Mouse (Mus musculus): Measurements from ENCODE around the gene Fabp3. TPM values are rescaled to one million over a fixed set of nuclear protein-coding genes. Genes with fewer than 3 reads are reported as not detected.

Fabp3 gene
- polyA plus RNA-seq, 1 experiment = 44.6 TPM

DNA sequence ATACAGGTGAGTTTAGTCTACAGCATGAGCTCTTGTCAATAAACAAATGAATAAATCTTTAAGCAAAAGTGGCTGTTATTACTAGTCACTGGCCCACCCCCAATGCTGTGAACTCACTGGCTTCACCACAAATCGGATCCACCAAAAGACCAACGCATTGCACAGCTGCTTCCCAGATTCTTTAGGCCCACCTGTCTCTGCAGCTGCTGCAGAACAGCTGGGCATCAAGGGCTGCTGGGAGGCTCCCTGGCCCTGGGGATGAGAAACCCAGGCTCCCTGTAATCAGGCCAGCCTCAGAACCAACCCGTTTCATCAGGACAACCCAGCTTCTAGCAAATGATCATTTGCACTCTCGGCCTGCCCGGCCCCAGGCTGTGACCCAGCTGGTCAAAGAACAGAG lies 25.5 kb upstream of the Fabp3 start:
- Histone ChIP-seq H3K27ac (ENCODE audit: control insufficient read depth, insufficient read depth, low read depth, low read length, poor library complexity) (no peak overlapping the region), H3K4me1 (ENCODE audit: control insufficient read depth, insufficient read depth, low read length) (peaks cover 4% of the 10 kb centered on the region), H3K4me3 (replicated peaks; ENCODE audit: control insufficient read depth, low read depth, low read length) (no peak overlapping the region)
- 65% methylated on average over 5 of the region's 5 CpGs for WGBS
- TF ChIP-seq POLR2A (IDR thresholded peaks at IDR 0.05; ENCODE audit: borderline replicate concordance, control insufficient read depth, low read depth, low read length) (no peak), CTCF (IDR thresholded peaks at IDR 0.05; ENCODE audit: control insufficient read depth, insufficient read depth, low read length) (no peak)

- Histone ChIP-seq H3K27ac (ENCODE audit: control insufficient read depth, insufficient read depth, low read depth, low read length, poor library complexity) (no peak overlapping the region), H3K4me3 (replicated peaks; ENCODE audit: control insufficient read depth, low read depth, low read length) (no peak overlapping the region), H3K4me1 (ENCODE audit: control insufficient read depth, insufficient read depth, low read length) (peaks cover 4% of the 10 kb centered on the region)
- no peak for TF ChIP-seq CTCF (IDR thresholded peaks at IDR 0.05; ENCODE audit: control insufficient read depth, insufficient read depth, low read length)
- 4% methylated on average over 9 of the region's 9 CpGs for WGBS
These were observed 24.6 kb upstream of the Fabp3 start for GRCm38 (mm10) chr4:130283826-130284225.

GRCm38 (mm10) chr4:130286531-130286930 lies 21.9 kb upstream of the Fabp3 start:
- no peak overlapping the region for H3K27ac ChIP-seq (ENCODE audit: control insufficient read depth, insufficient read depth, low read depth, low read length, poor library complexity)
- H3K4me1 ChIP-seq (ENCODE audit: control insufficient read depth, insufficient read depth, low read length) = peaks cover 4% of the 10 kb centered on the region
- TF ChIP-seq POLR2A (IDR thresholded peaks at IDR 0.05; ENCODE audit: borderline replicate concordance, control insufficient read depth, low read depth, low read length) (no peak), CTCF (IDR thresholded peaks at IDR 0.05; ENCODE audit: control insufficient read depth, insufficient read depth, low read length) (no peak)
- no peak overlapping the region for H3K4me3 ChIP-seq (replicated peaks; ENCODE audit: control insufficient read depth, low read depth, low read length)
- WGBS = 48% methylated on average over 3 of the region's 3 CpGs

GRCm38 (mm10) chr4:130289824-130290223 lies 18.6 kb upstream of the Fabp3 start:
- WGBS = 42% methylated on average over 3 of the region's 3 CpGs
- no peak overlapping the region for H3K4me3 ChIP-seq (replicated peaks; ENCODE audit: control insufficient read depth, low read depth, low read length)
- no peak for TF ChIP-seq CTCF (IDR thresholded peaks at IDR 0.05; ENCODE audit: control insufficient read depth, insufficient read depth, low read length)
- TF ChIP-seq POLR2A (IDR thresholded peaks at IDR 0.05; ENCODE audit: borderline replicate concordance, control insufficient read depth, low read depth, low read length) = no peak
- no peak overlapping the region for H3K27ac ChIP-seq (ENCODE audit: control insufficient read depth, insufficient read depth, low read depth, low read length, poor library complexity)
- no peaks in the 10 kb centered on the region; the same call in 1 of the 2 replicates for H3K4me1 ChIP-seq (ENCODE audit: control insufficient read depth, insufficient read depth, low read length)

DNA sequence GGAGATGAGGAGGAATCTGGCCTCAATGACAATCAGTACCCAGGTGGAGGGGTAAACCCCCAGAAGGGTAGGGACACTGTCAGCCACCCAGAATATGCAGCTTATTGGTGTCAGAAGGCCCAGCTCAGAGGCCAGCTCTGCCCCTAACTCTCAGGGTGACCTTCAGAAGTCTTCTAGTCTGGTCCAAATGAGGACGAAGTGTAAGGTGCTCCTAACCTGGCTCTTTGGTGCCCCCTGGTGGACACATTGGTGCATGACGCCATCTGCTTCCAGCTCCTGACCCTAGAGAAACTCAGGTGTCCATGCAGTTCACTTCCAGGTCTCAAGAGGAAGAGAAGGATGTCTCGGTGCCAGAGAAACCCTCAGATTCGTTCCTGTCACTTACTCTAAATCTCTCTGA lies 16.1 kb upstream of the Fabp3 start:
- 3% methylated on average over 4 of the region's 4 CpGs for WGBS
- no peak for TF ChIP-seq POLR2A (IDR thresholded peaks at IDR 0.05; ENCODE audit: borderline replicate concordance, control insufficient read depth, low read depth, low read length)
- peak; percentile 98 for TF ChIP-seq CTCF (IDR thresholded peaks at IDR 0.05; ENCODE audit: control insufficient read depth, insufficient read depth, low read length)
- Histone ChIP-seq H3K4me3 (replicated peaks; ENCODE audit: control insufficient read depth, low read depth, low read length) (no peak overlapping the region), H3K27ac (ENCODE audit: control insufficient read depth, insufficient read depth, low read depth, low read length, poor library complexity) (no peak overlapping the region), H3K4me1 (ENCODE audit: control insufficient read depth, insufficient read depth, low read length) (no peaks in the 10 kb centered on the region; the same call in 1 of the 2 replicates)

- 75% methylated on average over 8 of the region's 8 CpGs for WGBS
- H3K4me3 ChIP-seq (replicated peaks; ENCODE audit: control insufficient read depth, low read depth, low read length) = no peak overlapping the region
- H3K27ac ChIP-seq (ENCODE audit: control insufficient read depth, insufficient read depth, low read depth, low read length, poor library complexity) = peak overlapping the region; percentile 32
- no peak for TF ChIP-seq CTCF (IDR thresholded peaks at IDR 0.05; ENCODE audit: control insufficient read depth, insufficient read depth, low read length)
- no peak for TF ChIP-seq POLR2A (IDR thresholded peaks at IDR 0.05; ENCODE audit: borderline replicate concordance, control insufficient read depth, low read depth, low read length)
- H3K4me1 ChIP-seq (ENCODE audit: control insufficient read depth, insufficient read depth, low read length) = no peaks in the 10 kb centered on the region; the same call in 1 of the 2 replicates
These were observed 13.9 kb upstream of the Fabp3 start for GRCm38 (mm10) chr4:130294513-130294912.

GRCm38 (mm10) chr4:130295047-130295745 lies 13.2 kb upstream of the Fabp3 start:
- peak overlapping the region; percentile 74 for H3K27ac ChIP-seq (ENCODE audit: control insufficient read depth, insufficient read depth, low read depth, low read length, poor library complexity)
- no peaks in the 10 kb centered on the region for H3K4me1 ChIP-seq (ENCODE audit: control insufficient read depth, insufficient read depth, low read length)
- WGBS = 38% methylated on average over 23 of the region's 23 CpGs
- TF ChIP-seq CTCF (IDR thresholded peaks at IDR 0.05; ENCODE audit: control insufficient read depth, insufficient read depth, low read length) = no peak
- TF ChIP-seq POLR2A (IDR thresholded peaks at IDR 0.05; ENCODE audit: borderline replicate concordance, control insufficient read depth, low read depth, low read length) = 0 out of 2 replicates have a peak, but pooled peaks have one; percentile 13
- H3K4me3 ChIP-seq (replicated peaks; ENCODE audit: control insufficient read depth, low read depth, low read length) = peak overlapping the region; percentile 9

GRCm38 (mm10) chr4:130296243-130296965 lies 12.0 kb upstream of the Fabp3 start:
- TF ChIP-seq CTCF (IDR thresholded peaks at IDR 0.05; ENCODE audit: control insufficient read depth, insufficient read depth, low read length) (no peak), POLR2A (IDR thresholded peaks at IDR 0.05; ENCODE audit: borderline replicate concordance, control insufficient read depth, low read depth, low read length) (no peak)
- no peaks in the 10 kb centered on the region for H3K4me1 ChIP-seq (ENCODE audit: control insufficient read depth, insufficient read depth, low read length)
- peak overlapping the region; percentile 91 for H3K27ac ChIP-seq (ENCODE audit: control insufficient read depth, insufficient read depth, low read depth, low read length, poor library complexity)
- H3K4me3 ChIP-seq (replicated peaks; ENCODE audit: control insufficient read depth, low read depth, low read length) = peak overlapping the region; percentile 27
- WGBS = 74% methylated on average over 13 of the region's 13 CpGs
